Mouse (Mus musculus) embryonic facial prominence, embryonic 11.5 days (tissue): Measurements from ENCODE around the gene Zfp706. TPM values are rescaled to one million over a fixed set of nuclear protein-coding genes. Genes with fewer than 3 reads are reported as not detected.
"Not testable (repeated sequence)": the region's sequence is repeated elsewhere in the genome, so short reads cannot be mapped to it uniquely, and the experiment has no call there.

Experiments
- ATAC-seq: fragments of 200-750 bp; cut with Nextera tagmentation; replicated peaks from 2 replicates; pipeline ENCODE4 v1.8.0; 2017; ENCODE audit warnings: low read depth; ENCODE audit not compliant: insufficient number of reproducible peaks, low FRiP score, low TSS enrichment
- DNase-seq: peaks from one replicate; pipeline ENCODE4 v3.0.0-alpha.2; 2015; ENCODE audit warnings: low spot score
- H3K27ac ChIP-seq: fragments of 300-500 bp; sonication (generic); replicated peaks from 2 replicates; pipeline ENCODE4 v1.5.1; 2014; ENCODE audit warnings: mild to moderate bottlenecking, low read depth, low read length, control low read depth
- H3K27me3 ChIP-seq: fragments of 300-500 bp; sonication (generic); 2 replicates; pipeline ENCODE4 v1.6.1; 2014; ENCODE audit warnings: mild to moderate bottlenecking, low read length, moderate library complexity, mixed read lengths; ENCODE audit not compliant: control insufficient read depth, insufficient read depth
- H3K36me3 ChIP-seq: fragments of 300-500 bp; sonication (generic); replicated peaks from 2 replicates; pipeline ENCODE4 v1.6.1; 2014; ENCODE audit warnings: low read depth, mild to moderate bottlenecking, low read length, moderate library complexity, mixed read lengths; ENCODE audit not compliant: control insufficient read depth, insufficient read depth
- H3K4me1 ChIP-seq: fragments of 300-500 bp; sonication (generic); 2 replicates; pipeline ENCODE4 v1.6.1; 2014; ENCODE audit warnings: low read length, mixed read lengths; ENCODE audit not compliant: control insufficient read depth, insufficient read depth
- H3K4me2 ChIP-seq: fragments of 300-500 bp; sonication (generic); 2 replicates; pipeline ENCODE4 v1.6.1; 2014; ENCODE audit warnings: low read depth, mild to moderate bottlenecking, control low read depth, low read length, moderate library complexity
- H3K4me3 ChIP-seq: fragments of 300-500 bp; sonication (generic); 2 replicates; pipeline ENCODE4 v1.5.1; 2014; ENCODE audit warnings: low read depth, low read length, control low read depth
- H3K9ac ChIP-seq: fragments of 300-500 bp; sonication (generic); replicated peaks from 2 replicates; pipeline ENCODE4 v1.6.1; 2014; ENCODE audit warnings: mild to moderate bottlenecking, control low read depth, low read length
- H3K9me3 ChIP-seq: fragments of 300-500 bp; sonication (generic); replicated peaks from 2 replicates; pipeline ENCODE4 v1.6.1; 2016; ENCODE audit warnings: mild to moderate bottlenecking, low read length, inconsistent platforms, mixed read lengths; ENCODE audit not compliant: control insufficient read depth
- WGBS: fragments of 180-500 bp; shearing (Covaris S2); extraction: QIAGEN DNeasy Blood & Tissue Kit; methylation state at CpG from one replicate; pipeline ENCODE4 v1.1.7; 2014; 5-methylcytosine and 5-hydroxymethylcytosine counted together
- polyA plus RNA-seq: library from polyadenylated mRNA; unstranded; fragments of >200 nt; fragmentation: Nextera tagmentation; extraction: Ambion mirVana; gene quantifications from 2 replicates; pipeline ENCODE4 v1.2.1, GENCODE M21; 2014

The Zfp706 gene
- polyA plus RNA-seq, 1 experiment from 2014 or later, result 407 TPM

- DNase-seq, result peak; percentile 46
- H3K9ac ChIP-seq, result peak overlapping the region; percentile 99
- peak overlapping the region; percentile 87 for H3K27ac ChIP-seq
- H3K9me3 ChIP-seq, result no peaks in the 10 kb centered on the region
- peaks cover 2% of the 10 kb centered on the region for H3K36me3 ChIP-seq
- H3K4me3 ChIP-seq, result peak overlapping the region; percentile 99
- WGBS, result under 1% methylated on average over 45 of the region's 48 CpGs
- ATAC-seq, result no peak; the same call in none of the 2 replicates
- H3K4me1 ChIP-seq, result no peaks in the 10 kb centered on the region
- H3K4me2 ChIP-seq, result peak overlapping the region; percentile 59
- H3K27me3 ChIP-seq, result no peaks in the 10 kb centered on the region
Observed at GRCm38 (mm10) chr15:37006475-37007164, 953 bp downstream of the Zfp706 start.

- no peaks in the 10 kb centered on the region for H3K27me3 ChIP-seq
- H3K9ac ChIP-seq, result peak overlapping the region; percentile 99
- no peaks in the 10 kb centered on the region for H3K9me3 ChIP-seq
- H3K36me3 ChIP-seq, result peaks cover 2% of the 10 kb centered on the region
- 43% methylated on average over 7 of the region's 7 CpGs for WGBS
- peak overlapping the region; percentile 99 for H3K4me3 ChIP-seq
- no peaks in the 10 kb centered on the region for H3K4me1 ChIP-seq
- no peak for ATAC-seq
- peak overlapping the region; percentile 59 for H3K4me2 ChIP-seq
- no peak for DNase-seq
- no peak overlapping the region for H3K27ac ChIP-seq
Observed at GRCm38 (mm10) chr15:37005793-37006474, 1.6 kb downstream of the Zfp706 start.

GRCm38 (mm10) chr15:37004858-37005257 lies 2.7 kb downstream of the Zfp706 start:
- Histone ChIP-seq H3K4me3 (no peak overlapping the region), H3K9ac (no peak overlapping the region), H3K4me2 (no peak overlapping the region), H3K27me3 (no peaks in the 10 kb centered on the region), H3K9me3 (no peaks in the 10 kb centered on the region), H3K4me1 (no peaks in the 10 kb centered on the region), H3K36me3 (peaks cover 2% of the 10 kb centered on the region), H3K27ac (no peak overlapping the region)
- ATAC-seq (no peak), DNase-seq (no peak)
- 88% methylated on average over 5 of the region's 5 CpGs for WGBS

- Histone ChIP-seq H3K4me3 (no peak overlapping the region), H3K4me1 (no peaks in the 10 kb centered on the region), H3K27ac (no peak overlapping the region), H3K27me3 (no peaks in the 10 kb centered on the region), H3K9ac (no peak overlapping the region), H3K4me2 (no peak overlapping the region), H3K36me3 (peaks cover 14% of the 10 kb centered on the region), H3K9me3 (no peaks in the 10 kb centered on the region)
- DNase-seq, result no peak
- no peak for ATAC-seq
- WGBS, result 86% methylated on average over 7 of the region's 7 CpGs
Observed at GRCm38 (mm10) chr15:37002276-37002675, 5.3 kb downstream of the Zfp706 start.

- ATAC-seq, H3K4me1 ChIP-seq, DNase-seq, H3K27me3 ChIP-seq, H3K9me3 ChIP-seq, H3K4me3 ChIP-seq, H3K9ac ChIP-seq, H3K27ac ChIP-seq, H3K4me2 ChIP-seq: not testable (repeated sequence)
- 81% methylated on average over 7 of the region's 7 CpGs for WGBS
- peaks cover 15% of the 10 kb centered on the region for H3K36me3 ChIP-seq
Observed at GRCm38 (mm10) chr15:36999602-37000001, 8.0 kb downstream of the Zfp706 start.

GRCm38 (mm10) chr15:36995166-36995565 lies 12.4 kb downstream of the Zfp706 start:
- Histone ChIP-seq H3K9me3 (no peaks in the 10 kb centered on the region), H3K36me3 (peaks cover 13% of the 10 kb centered on the region), H3K27me3 (no peaks in the 10 kb centered on the region), H3K27ac (no peak overlapping the region), H3K4me1 (no peaks in the 10 kb centered on the region), H3K9ac (no peak overlapping the region), H3K4me2 (no peak overlapping the region), H3K4me3 (no peak overlapping the region)
- ATAC-seq (no peak), DNase-seq (no peak)
- 95% methylated on average over 4 of the region's 4 CpGs for WGBS

GRCm38 (mm10) chr15:36994665-36995064 lies 12.9 kb downstream of the Zfp706 start:
- Histone ChIP-seq H3K4me3 (no peak overlapping the region), H3K4me2 (no peak overlapping the region), H3K27me3 (no peaks in the 10 kb centered on the region), H3K36me3 (peaks cover 13% of the 10 kb centered on the region), H3K4me1 (no peaks in the 10 kb centered on the region), H3K9ac (no peak overlapping the region), H3K27ac (no peak overlapping the region), H3K9me3 (no peaks in the 10 kb centered on the region)
- DNase-seq (no peak), ATAC-seq (no peak)
- 71% methylated on average over 1 of the region's 1 CpGs for WGBS

GRCm38 (mm10) chr15:36993435-36994178 lies 14.0 kb downstream of the Zfp706 start:
- Histone ChIP-seq H3K9me3 (no peaks in the 10 kb centered on the region), H3K4me2 (no peak overlapping the region), H3K9ac (no peak overlapping the region), H3K4me3 (no peak overlapping the region), H3K4me1 (no peaks in the 10 kb centered on the region), H3K27ac (no peak overlapping the region), H3K27me3 (no peaks in the 10 kb centered on the region), H3K36me3 (peaks cover 11% of the 10 kb centered on the region)
- no peak for DNase-seq
- no peak for ATAC-seq
- WGBS, result 75% methylated on average over 8 of the region's 8 CpGs
